Mouse (Mus musculus) left cerebral cortex, adult 6 months (tissue): ENCODE measurements around the gene Ccdc190. TPM values are rescaled to one million over a fixed set of nuclear protein-coding genes. Genes with fewer than 3 reads are reported as not detected.

ENCODE experiments used
- long read RNA-seq, 2 experiments: library from polyadenylated mRNA; unstranded; transcript quantifications; one replicate each; pipeline ENCODE4 v2.0.0; 2019 to 2020
- polyA plus RNA-seq: library from polyadenylated mRNA; unstranded; fragments of <200 nt; fragmentation: Nextera tagmentation; gene quantifications from 2 replicates; pipeline ENCODE4 v1.2.3, GENCODE M21; 2021

Ccdc190 gene
- 1.9 and 3.1 TPM in 2 replicates for polyA plus RNA-seq
- long read RNA-seq, experiment 1, partial matches to known transcripts, result 1 of 7 reads
- long read RNA-seq, experiment 1, other reads (novel, unspliced or antisense), result 2 of 7 reads
- long read RNA-seq, experiment 2, partial matches to known transcripts, result 0 of 3 reads
- long read RNA-seq, experiment 2, other reads (novel, unspliced or antisense), result 1 of 3 reads

DNA sequence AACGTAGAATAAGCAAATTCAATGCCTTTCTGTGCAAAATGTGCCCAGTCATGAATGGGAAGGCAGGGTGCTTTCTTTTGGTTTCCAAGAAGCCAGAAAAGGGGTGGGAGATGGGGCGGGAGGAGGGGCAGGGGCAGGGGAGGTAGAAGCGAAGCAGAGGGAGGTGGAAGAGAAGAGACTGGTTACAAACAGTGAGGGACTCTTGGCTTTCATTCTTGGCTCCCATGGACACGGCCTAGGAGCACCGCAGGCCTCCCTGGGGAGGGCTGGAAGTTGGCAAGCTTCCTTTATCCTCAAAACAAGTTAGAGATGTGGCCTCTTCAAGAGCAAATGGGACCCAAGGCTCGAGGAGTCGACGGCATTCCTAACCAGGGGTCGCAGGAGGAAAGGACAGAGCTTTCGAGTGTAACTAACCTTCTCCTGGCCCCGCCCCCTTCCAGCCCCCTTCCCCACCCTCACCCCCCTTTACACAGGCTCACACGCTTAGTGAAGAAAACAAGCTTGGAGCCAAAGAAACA lies at the start of gene Ccdc190:
Gene Ccdc190 (plus strand): TSS at position 195 of the 518 bp plus-strand sequence.

DNA sequence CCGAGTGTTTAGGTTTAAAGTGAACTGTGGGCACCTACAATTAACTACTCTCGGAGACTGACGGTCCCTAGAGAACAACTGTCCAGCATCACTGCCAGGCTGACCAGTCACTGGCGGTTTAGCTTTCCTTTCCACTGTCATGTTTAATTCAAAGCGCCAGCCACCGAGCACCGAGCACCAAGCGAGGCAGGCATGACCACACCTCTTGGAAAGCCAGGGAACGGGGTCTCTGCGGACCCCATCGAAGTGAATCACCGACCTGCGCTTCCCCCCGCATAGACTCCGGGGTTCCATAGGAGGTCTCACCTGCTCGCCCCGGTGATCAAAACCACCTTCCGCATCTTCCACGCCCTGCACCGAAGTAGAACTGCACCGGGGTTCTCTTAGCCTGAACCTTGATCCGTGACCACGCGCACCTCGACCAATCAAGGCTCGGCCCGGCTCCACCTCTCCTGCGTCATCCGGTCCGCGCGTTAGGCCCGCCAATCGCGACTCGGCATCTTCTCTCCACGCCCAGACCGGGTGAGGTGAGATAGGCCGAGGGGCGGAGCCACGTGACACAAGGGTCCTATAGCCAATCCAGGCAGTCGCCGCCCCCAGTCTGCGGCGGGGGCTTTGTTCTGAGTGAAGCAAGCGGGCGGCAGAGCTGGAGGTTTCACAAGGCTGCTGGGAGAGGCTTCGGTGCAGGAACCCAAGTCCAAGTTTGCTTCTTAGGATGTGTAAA lies 40.5 kb downstream of the Ccdc190 start, which contains the start of gene Hsd17b7:
Gene Hsd17b7 (minus strand): TSS at position 450 of the 724 bp plus-strand sequence.

Other genes with a start within 250 kb of the Ccdc190 start
- gene Rgs4, start 181.0 kb upstream of the Ccdc190 start, polyA plus RNA-seq, result 87.2 and 131 TPM in 2 replicates
- 9.7 and 13.9 TPM in 2 replicates for gene Hsd17b7, start 40.6 kb downstream of the Ccdc190 start, polyA plus RNA-seq
- 3.3 and 8.9 TPM in 2 replicates for gene Ddr2, start 182.1 kb downstream of the Ccdc190 start, polyA plus RNA-seq
- gene Uap1, start 246.3 kb downstream of the Ccdc190 start, polyA plus RNA-seq, result 23.8 and 53.3 TPM in 2 replicates